Mouse (Mus musculus) left cerebral cortex, adult 8-10 months (tissue): ENCODE results near the gene Synrg. TPM values are rescaled to one million over a fixed set of nuclear protein-coding genes. Genes with fewer than 3 reads are reported as not detected.
A peak's percentile ranks its signal among the peaks of the same experiment; 100 is the strongest.

Source experiments
- DNase-seq, 2 experiments: peaks; one replicate each; pipeline ENCODE4 v3.0.0; 2022; ENCODE audit warnings: low spot score in 2 of 2
- total RNA-seq, 4 experiments: library from RNA; stranded (reverse); gene quantifications; 2 replicates each; pipeline ENCODE4 v1.2.4; 2022

The Synrg gene
- total RNA-seq, 4 experiments from 2014 or later: 60.6 to 72.7 (median 67.4) TPM

DNA sequence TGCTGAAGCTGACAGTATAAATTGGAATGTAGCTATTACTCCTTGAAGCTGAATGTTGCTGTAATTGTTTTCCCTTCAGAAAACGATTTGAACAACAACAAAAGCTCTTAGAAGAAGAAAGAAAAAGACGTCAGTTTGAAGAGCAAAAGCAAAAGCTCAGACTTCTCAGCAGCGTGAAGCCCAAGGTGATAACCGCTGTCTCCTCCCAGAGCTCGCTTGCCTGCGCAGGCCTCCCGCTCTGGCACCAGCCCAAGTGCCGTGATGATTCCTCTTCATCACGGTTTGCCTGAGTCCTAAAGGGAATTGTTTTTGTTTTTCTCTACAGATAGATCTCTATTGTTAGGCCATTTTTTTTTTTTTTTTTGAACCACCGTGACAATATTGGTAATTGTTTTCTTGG lies 17.1 kb downstream of the Synrg start:
- DNase-seq: no peak

DNA sequence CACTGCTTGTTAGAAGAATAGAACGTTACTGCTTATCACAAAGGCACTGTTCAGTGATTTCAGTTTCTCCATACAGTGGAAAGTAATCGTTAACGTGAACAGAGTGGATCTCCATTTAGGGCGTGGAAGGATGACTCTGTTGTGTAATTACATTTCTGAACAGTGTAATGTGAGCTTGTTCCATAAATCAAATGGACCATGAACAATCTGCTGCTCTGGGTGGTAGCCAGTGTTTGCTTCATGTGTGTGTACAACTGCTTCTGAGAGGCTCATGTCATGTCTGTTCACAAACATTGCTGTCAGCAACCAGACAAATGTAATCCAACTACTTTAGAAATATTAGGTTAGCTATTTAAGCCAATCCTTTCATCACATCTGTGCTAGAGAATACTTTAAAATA lies 27.5 kb downstream of the Synrg start:
- DNase-seq: no peak

DNA sequence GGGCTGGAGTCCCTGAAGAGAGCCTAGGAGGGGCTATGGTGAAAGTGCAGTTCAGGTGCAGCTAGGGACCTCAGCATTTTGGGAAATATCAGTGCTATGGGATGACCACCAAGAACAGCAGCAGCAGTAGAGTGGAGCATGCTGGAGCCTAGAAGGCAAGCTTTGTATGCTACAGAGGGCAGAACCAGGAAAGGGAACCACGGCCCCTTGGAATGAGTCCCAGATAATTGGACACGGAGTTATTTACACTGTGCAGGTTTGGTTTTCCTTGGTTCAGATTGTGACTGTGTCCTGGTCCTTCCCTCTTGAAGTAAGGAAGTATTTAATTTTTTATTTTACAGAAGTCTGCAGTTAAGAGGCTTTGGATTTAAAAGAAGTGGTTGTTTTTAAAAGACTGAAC lies 29.2 kb downstream of the Synrg start:
- DNase-seq: no peak

DNA sequence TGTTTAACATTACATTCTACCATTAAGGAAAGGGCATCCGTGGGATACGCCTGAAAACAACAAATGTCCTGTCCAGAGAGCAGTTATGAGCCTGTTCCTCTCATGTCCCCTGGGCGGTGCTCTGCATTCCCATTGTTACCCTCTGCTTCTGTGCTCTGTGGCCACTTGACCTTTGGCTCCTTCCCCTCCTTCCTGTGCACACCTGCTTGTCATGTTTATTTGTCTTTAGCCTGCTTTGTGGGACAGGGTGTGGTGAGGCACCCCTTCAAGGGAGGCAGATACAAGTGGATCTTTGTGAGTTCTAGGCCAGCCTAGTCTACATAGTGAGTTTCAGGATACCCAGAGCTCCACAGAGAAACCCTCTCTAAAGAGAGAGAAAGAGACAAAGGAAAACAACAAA lies 30.3 kb downstream of the Synrg start:
- no peak for DNase-seq

DNA sequence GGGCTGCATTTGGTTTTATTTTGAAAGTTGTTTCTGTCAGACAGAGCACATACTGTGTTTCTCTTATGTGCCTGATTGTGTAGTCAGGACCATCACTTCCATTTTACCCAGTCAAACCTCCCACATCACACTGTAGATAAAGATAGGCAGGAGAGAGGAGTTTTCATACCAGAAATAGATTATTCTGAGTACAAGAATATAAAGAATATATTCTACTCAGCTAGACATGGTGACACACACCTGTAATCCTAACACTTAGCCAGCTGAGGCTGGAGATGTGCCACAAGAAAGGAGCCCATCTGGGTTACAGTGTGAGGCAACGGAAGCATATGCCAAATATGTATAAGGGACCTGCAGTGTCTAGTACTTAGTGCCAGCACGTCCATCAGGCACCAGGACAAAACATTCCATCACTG lies 31.3 kb downstream of the Synrg start:
- peak in 1 of 2 experiments; percentile 75 for DNase-seq

GRCm38 (mm10) chr11:83997171-83997868 lies 33.1 kb downstream of the Synrg start:
- no peak for DNase-seq

GRCm38 (mm10) chr11:83998993-83999392 lies 34.8 kb downstream of the Synrg start:
- no peak for DNase-seq

DNA sequence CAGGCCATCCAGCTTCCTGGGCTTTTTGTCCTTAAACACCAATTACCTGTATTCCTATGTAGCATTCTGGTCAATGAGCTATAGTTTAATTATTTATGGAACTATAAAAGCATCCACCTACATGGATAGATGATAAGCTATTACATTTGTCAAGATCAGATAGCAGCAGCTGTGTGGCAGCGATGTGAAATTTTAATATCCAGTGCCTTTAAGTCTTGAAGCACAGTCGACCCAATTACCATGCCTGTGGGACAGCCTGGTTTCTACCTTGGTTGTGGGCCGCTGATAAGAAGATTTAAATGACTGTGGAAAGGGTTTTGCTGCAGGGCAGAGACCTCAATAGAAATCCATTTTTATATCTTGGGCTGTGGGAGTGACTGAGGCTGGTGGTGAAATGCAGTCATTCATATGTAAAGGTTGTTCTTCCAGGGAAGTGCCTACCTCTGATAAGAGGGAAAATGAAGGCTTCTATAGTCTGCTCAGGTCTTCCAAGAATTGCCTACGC lies 35.2 kb downstream of the Synrg start:
- no peak for DNase-seq

DNA sequence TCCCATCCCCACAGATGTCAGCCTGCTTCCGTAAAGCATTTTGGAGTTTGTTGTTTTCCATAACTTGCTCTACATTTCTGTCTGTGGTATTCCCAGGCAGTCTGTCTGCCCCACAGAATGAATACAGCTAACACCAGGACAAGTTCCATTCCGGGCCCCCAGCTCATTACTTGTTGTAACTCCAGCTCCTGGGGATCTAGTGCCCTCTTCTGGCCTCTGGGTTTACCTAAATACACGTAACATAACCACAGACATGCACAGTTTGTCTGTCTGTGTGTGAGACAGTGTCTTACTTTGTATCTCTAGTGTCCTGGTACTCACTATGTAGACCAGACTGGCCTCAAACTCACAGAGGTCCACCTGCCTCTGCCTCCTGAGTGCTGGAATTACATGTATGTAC lies 37.0 kb downstream of the Synrg start:
- no peak for DNase-seq

- peak in 1 of 2 experiments; percentile 45 for DNase-seq
Observed at GRCm38 (mm10) chr11:84003986-84004385, 39.8 kb downstream of the Synrg start.

DNA sequence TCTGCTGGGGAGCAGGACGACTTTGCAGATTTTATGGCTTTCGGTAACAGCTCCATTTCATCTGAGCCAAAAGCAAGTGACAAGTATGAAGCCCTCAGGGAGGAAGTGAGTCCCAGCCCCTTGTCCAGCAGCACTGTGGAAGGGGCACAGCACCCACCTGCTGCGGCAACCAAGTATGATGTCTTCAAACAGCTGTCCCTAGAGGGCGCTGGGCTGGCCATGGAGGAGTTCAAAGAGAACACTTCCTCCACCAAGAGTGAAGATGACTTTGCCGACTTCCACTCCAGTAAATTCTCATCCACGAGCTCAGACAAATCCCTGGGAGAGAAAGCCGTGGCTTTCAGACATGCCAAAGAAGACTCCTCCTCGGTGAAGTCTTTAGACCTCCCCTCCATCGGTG lies 44.8 kb downstream of the Synrg start:
- DNase-seq: no peak

- DNase-seq: no peak
Observed at GRCm38 (mm10) chr11:84010411-84010810, 46.2 kb downstream of the Synrg start.

DNA sequence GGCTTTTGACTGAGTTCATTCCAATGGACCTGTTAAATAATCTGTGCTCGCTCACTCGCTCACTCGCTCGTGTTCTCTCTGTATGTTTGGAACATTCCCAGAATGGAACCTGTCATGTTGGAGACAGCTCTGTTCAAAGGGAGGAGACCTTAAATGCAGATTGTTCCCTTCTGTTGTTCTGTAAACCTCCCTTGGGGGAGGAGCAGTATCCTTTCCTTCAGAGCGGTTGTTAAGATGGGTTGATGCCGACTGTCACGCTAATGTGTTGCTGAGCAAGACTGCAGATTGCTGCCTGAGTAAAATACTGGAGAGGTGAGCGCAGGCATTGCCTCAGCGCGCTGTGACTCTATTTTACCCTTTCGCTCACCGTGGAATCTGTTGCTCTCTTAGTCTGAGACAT lies 46.8 kb downstream of the Synrg start:
- DNase-seq: no peak

DNA sequence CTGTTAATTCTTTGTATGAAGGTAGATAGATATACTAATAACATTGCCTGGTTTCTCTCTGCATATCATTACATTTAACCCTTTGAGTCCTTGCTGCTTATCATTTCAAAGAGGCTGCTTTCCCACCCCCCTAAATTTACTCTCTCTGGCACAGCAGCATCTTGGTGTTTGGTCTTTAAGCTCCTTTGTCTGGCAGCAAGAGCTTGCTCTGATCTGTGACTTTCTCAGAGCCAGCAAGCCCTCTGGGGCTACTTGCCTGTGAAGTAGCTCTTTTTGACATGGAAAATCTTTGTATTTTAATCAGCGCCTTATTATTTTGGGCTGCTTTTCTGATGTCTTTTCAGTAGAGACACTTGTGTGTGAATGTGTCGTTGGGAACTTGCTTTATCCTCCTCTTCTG lies 47.3 kb downstream of the Synrg start:
- no peak for DNase-seq

- peak in 1 of 2 experiments; percentile 27 for DNase-seq
Observed at GRCm38 (mm10) chr11:84013105-84013504, 48.9 kb downstream of the Synrg start.

DNA sequence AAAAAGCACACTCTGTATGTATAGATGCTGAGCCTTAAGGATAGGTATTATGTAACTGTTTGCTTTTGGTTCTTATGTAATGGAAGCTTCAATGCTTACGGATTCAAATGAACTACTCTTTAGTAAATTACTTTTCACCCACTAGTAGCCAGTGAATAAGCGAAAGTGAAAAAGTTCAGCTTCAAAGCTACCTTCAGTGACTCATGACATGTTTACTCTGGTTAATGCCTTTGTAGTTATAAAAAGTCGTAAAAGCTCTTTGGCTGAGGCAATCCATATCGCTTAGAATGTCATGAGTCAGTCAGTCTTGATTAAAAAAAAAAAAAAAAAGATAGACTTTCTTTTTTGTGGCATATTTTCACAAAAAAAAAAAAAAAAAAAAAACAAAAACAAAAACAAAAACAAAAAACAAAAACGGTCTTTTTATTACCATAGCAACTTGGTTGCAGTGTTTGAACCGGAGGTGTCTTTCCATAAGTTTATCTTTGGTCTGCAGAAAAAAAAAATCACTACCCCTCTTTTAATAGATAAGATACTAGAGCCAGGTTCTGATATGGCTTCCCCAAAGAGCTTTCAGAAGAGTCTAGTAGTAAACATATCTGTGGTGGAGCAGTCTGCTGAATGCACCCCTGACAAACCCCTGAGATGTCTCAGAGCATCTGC lies 52.0 kb downstream of the Synrg start:
- DNase-seq: no peak

DNA sequence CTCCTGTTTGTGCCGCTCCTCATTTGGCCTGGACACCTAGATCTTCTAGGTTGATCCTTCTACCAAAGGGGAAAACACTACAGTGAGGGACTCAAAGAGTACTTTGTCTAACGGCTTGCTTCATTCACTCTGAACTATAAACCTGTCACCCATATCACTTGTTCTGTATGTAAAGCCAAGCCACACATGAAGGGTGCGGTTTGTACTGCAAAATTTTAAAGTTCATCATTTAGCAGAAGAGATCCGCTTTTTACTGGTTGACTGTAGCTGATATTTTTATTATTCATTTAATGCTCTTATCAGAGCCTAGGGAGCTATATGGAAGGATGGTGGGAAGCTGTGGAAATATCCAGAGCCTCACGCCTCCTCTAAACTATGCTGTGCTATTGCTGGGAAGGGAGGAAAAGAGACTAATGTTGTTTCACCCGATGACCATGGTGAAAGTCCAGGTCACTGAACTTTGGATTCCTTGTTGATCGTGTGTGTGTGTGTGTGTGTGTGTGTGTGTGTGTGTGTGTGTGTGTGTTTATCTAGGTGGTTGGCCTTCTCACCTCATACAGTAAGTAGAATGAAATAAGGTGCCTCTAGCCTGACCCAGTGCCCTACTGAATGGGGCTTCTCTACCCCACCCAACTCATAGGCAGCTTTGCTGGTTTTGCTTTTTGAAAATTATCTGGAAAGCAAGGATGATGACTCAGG lies 52.7 kb downstream of the Synrg start:
- DNase-seq: no peak

- DNase-seq: no peak
Observed at GRCm38 (mm10) chr11:84027231-84027630, 63.0 kb downstream of the Synrg start.

DNA sequence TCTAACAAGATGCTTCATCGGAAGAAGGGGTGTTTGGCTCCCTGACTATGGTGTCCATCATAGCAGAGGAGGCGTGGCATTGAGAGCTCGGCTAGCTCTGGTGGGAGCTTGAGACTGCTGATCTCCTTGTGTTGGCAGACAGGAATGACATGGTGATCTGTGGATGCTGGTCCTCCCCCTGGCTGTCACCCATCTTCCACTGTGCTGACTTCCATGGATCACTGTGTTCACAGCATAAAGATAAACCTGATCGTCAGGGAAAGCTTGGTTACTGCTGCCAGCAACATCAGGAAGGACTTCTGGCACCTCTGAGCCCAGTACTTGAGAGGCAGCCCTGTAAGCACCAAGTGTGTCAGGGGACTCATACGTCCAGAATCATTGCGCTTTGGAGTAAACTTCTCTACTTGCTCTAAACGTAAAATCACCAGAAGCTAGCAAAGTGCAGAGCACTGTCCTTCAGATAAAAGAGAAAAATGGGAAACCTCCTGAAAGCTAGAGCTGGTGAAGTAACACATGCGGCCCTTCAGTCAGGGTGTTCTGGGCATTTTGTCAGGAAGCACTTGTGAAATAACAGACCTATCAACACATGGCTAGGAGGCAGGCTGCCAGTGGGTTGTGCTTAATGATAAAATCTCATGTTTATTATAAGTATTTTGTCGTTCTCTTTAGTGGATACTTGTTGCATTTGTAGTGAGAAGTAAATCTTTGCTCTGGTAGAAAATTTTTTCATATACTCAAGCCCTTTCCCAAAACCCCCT lies 64.2 kb downstream of the Synrg start:
- no peak for DNase-seq

DNA sequence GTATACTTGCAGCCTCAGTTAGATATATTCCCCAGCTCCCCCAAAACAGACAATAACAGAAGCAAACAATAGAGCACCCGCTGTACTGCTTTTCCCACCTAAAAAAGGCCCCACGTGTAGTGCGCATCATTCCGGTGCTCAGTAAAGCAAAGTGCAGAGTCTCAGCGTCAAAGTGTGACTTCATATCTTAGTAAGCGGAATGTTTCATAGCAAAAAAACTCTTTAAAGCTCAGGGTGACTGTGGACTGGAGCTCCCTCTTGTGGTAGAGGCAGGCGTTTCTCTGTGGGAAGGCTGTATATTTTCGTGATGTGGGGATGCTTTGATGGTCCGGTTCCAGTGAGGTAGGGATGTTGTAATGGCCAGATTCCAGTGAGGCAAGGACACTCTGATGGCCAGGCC lies 67.7 kb downstream of the Synrg start:
- peak in 1 of 2 experiments; percentile 45 for DNase-seq

DNA sequence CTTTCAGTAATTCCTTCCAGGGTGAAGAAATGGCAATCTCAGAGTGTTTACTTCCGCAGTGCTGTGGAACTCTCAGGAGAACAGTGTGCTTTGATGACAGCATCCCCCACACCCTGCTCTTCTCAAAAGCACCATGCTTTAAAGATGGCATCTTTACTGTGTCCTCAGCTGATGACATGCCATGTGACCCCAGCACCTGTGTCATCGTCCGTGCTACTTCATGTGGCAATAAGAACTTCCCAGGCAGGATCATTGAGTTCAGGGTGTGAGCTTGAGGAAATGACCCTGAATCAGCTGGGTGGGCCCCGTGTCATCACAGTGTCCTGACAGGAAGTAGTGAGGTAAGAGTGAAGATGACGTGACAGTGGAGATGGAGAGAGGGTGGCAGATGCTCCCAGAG lies 68.3 kb downstream of the Synrg start:
- no peak for DNase-seq

DNA sequence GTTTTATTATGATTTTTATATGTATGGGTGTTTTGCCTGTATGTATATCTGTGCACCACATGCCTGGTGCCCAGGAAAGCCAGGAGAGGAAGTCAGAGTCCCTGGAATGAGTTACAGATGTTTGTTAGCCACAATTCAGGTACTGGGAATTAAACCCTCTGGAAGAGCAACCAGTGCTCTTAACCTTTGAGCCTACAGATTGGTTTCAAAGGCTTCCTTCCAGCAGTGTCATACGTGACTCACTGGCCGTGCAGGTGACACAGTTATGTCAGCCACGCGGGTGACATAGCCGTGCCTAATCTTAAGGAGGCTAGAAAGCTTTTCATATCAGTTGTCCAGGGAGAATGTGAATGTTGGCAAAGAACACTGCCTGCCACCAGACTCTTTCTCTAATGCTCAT lies 69.4 kb downstream of the Synrg start:
- DNase-seq: no peak
